Mouse (Mus musculus): Measurements from ENCODE around the gene Sae1.

Gene Sae1

GRCm38 (mm10) chr7:16387160-16388041, at the start of gene Sae1:
Gene Sae1, minus strand, starts transcription at chr7:16387806.
- DNase-seq (ENCODE audit: low read depth) = peak; percentile 89

- DNase-seq (ENCODE audit: low read depth) = no peak
Measured at GRCm38 (mm10) chr7:16435088-16435487, 47.5 kb upstream of the Sae1 start.

GRCm38 (mm10) chr7:16433352-16433971, 45.9 kb upstream of the Sae1 start:
- DNase-seq (ENCODE audit: low read depth) = no peak

GRCm38 (mm10) chr7:16426129-16426729, 38.6 kb upstream of the Sae1 start:
- DNase-seq (ENCODE audit: low read depth) = no peak

GRCm38 (mm10) chr7:16425721-16426120, 38.1 kb upstream of the Sae1 start:
- no peak for DNase-seq (ENCODE audit: low read depth)

GRCm38 (mm10) chr7:16423731-16424130, 36.1 kb upstream of the Sae1 start:
- no peak for DNase-seq (ENCODE audit: low read depth)

- no peak for DNase-seq (ENCODE audit: low read depth)
Measured at GRCm38 (mm10) chr7:16422222-16422856, 34.7 kb upstream of the Sae1 start.

GRCm38 (mm10) chr7:16420493-16421118, 33.0 kb upstream of the Sae1 start:
- no peak for DNase-seq (ENCODE audit: low read depth)

GRCm38 (mm10) chr7:16418713-16419112, 31.1 kb upstream of the Sae1 start:
- no peak for DNase-seq (ENCODE audit: low read depth)

- no peak for DNase-seq (ENCODE audit: low read depth)
Measured at GRCm38 (mm10) chr7:16417141-16417771, 29.6 kb upstream of the Sae1 start.

GRCm38 (mm10) chr7:16415426-16415825, 27.8 kb upstream of the Sae1 start:
- DNase-seq (ENCODE audit: low read depth) = no peak

GRCm38 (mm10) chr7:16412930-16413329, 25.3 kb upstream of the Sae1 start:
- DNase-seq (ENCODE audit: low read depth) = no peak

- DNase-seq (ENCODE audit: low read depth) = no peak
Measured at GRCm38 (mm10) chr7:16412220-16412896, 24.8 kb upstream of the Sae1 start.

- DNase-seq (ENCODE audit: low read depth) = no peak
Measured at GRCm38 (mm10) chr7:16411100-16411499, 23.5 kb upstream of the Sae1 start.

GRCm38 (mm10) chr7:16406978-16407377, 19.4 kb upstream of the Sae1 start:
- DNase-seq (ENCODE audit: low read depth) = no peak

- DNase-seq (ENCODE audit: low read depth) = no peak
Measured at GRCm38 (mm10) chr7:16405516-16406351, 18.1 kb upstream of the Sae1 start.

- DNase-seq (ENCODE audit: low read depth) = no peak
Measured at GRCm38 (mm10) chr7:16405073-16405455, 17.5 kb upstream of the Sae1 start.

- no peak for DNase-seq (ENCODE audit: low read depth)
Measured at GRCm38 (mm10) chr7:16404315-16405072, 16.9 kb upstream of the Sae1 start.
